Comparison of ENCODE assay signal across 11 mouse cellular contexts in genomic region chr3:57343837-57344607, GRCm38 (mm10). TPM values are rescaled to one million over a fixed set of nuclear protein-coding genes. Genes with fewer than 3 reads are reported as not detected.
DNase-seq lines count a peak whose midpoint lies in the region; ATAC-seq and TF ChIP-seq lines count a peak whose summit lies in the region.
"Had no signal": no experiment of that assay in that cellular context is flagged by ENCODE, and none has a peak within 500 bp of the region (broad histone marks: within the 10 kb centered on the region; RNA-seq: fewer than 3 reads in every experiment).

No protein-coding gene starts in this region.

- no peak overlapping the region for H3K4me3 ChIP-seq in heart, adult 2 months
- no peak overlapping the region for H3K4me3 ChIP-seq in hindbrain, embryonic 14.5 days (replicated peaks; ENCODE audit: low read length)
- H3K4me3 ChIP-seq: erythroblast, embryonic 14.5 days had no signal

- no peak for ATAC-seq in hindbrain, embryonic 14.5 days (ENCODE audit: low FRiP score)

- peaks cover 3% of the 10 kb centered on the region for H3K4me1 ChIP-seq in heart, adult 2 months (ENCODE audit: control insufficient read depth, insufficient read depth, low read length)
- H3K4me1 ChIP-seq in hindbrain, embryonic 14.5 days (replicated peaks; ENCODE audit: control insufficient read depth, insufficient read depth, low read length): no peaks in the 10 kb centered on the region

- no peak for TF ChIP-seq CTCF in heart, adult 2 months (IDR thresholded peaks at IDR 0.05)

- no peak for TF ChIP-seq POLR2A in heart, adult 2 months (IDR thresholded peaks at IDR 0.05; ENCODE audit: insufficient read depth, low read depth, low read length)

- no peaks in the 10 kb centered on the region for H3K79me2 ChIP-seq in heart, adult 2 months (replicated peaks; ENCODE audit: control insufficient read depth, insufficient read depth, low read length)

- no peak overlapping the region for H3K9ac ChIP-seq in heart, adult 2 months (ENCODE audit: low read depth, low read length)
- no peak overlapping the region for H3K9ac ChIP-seq in hindbrain, embryonic 14.5 days

- no peaks in the 10 kb centered on the region for H3K27me3 ChIP-seq in heart, adult 2 months (ENCODE audit: control insufficient read depth, insufficient read depth, low read length)
- H3K27me3 ChIP-seq in hindbrain, embryonic 14.5 days (ENCODE audit: control insufficient read depth, insufficient read depth, low read length): no peaks in the 10 kb centered on the region

- H3K9me3 ChIP-seq in hindbrain, embryonic 14.5 days (ENCODE audit: control insufficient read depth, low read length): no peaks in the 10 kb centered on the region

- WGBS in heart, adult 2 months: 37% methylated on average over 11 of the region's 11 CpGs
- 77% methylated on average over 11 of the region's 11 CpGs for WGBS in hindbrain, embryonic 14.5 days

- H3K27ac ChIP-seq in heart, adult 2 months: peak overlapping the region; percentile 40
- H3K27ac ChIP-seq in hindbrain, embryonic 14.5 days: no peak overlapping the region

- TF ChIP-seq EP300 in heart, adult 2 months (IDR thresholded peaks at IDR 0.05; ENCODE audit: insufficient read depth, low read depth, low read length): no peak

- no peak for DNase-seq in heart, adult 2 months
- no peak for DNase-seq in heart, postnatal 36 days
- peak; percentile 24 to 72 for DNase-seq in frontal cortex, postnatal 36 days (ENCODE audit: low spot score in 2 of 2)
- DNase-seq in liver: peak; percentile 20
- DNase-seq in right cerebral cortex, adult 2 months (ENCODE audit: low spot score in 2 of 2): peak; percentile 60 to 65
- no peak for DNase-seq in hindbrain, embryonic 14.5 days (ENCODE audit: low spot score)
- DNase-seq in ovary, postnatal 10 days (ENCODE audit: low spot score): no peak
- no peak for DNase-seq in embryo, embryonic 10 days (ENCODE audit: low spot score)
- DNase-seq: adrenal gland, postnatal 14 days; kidney, adult 18-20 months had no signal

- no peak overlapping the region for H3K4me2 ChIP-seq in hindbrain, embryonic 14.5 days (replicated peaks)

- intact Hi-C loops in heart, adult 2 months (cut with DNase I): loop anchor here (5.0 to 10.0 kb wide), 2 partner anchors 78 to 939 kb away; no protein-coding TSS in a partner anchor
- intact Hi-C loops in heart, postnatal 36 days (cut with DNase I): no loop called here

- H3K36me3 ChIP-seq in heart, adult 2 months (ENCODE audit: control insufficient read depth, insufficient read depth, low read length): no peaks in the 10 kb centered on the region; the same call in 1 of the 2 replicates
- H3K36me3 ChIP-seq in hindbrain, embryonic 14.5 days (replicated peaks; ENCODE audit: control insufficient read depth, insufficient read depth): no peaks in the 10 kb centered on the region

RNA-seq across cellular contexts. Expression of gene Tm4sf1, which starts 42.2 kb away (rescaled TPM):
- 10 to 100 TPM; 78.5 to 84.6 TPM for total RNA-seq in heart, adult 2 months (2021)
- 148 and 297 TPM in 2 replicates for polyA plus RNA-seq in heart, adult 2 months (2012; rRNA removed)
- 10 to 100 TPM; 93.9 to 95.5 TPM for total RNA-seq in heart, postnatal 36 days (2021)
- polyA plus RNA-seq in hindbrain, embryonic 14.5 days (2014; fragmentation: Nextera tagmentation; extraction: Ambion mirVana): 30.8 and 38.6 TPM in 2 replicates
- polyA plus RNA-seq: erythroblast, embryonic 14.5 days had no signal

Comparison
In these comparisons a context has a peak if more than half of its experiments do, and no peak if none do; other contexts are left out.
1. DNase-seq: peak in frontal cortex, postnatal 36 days (2 of 2), liver (single experiment) and right cerebral cortex, adult 2 months (2 of 2); none in heart, adult 2 months (0 of 2), heart, postnatal 36 days (0 of 2), hindbrain, embryonic 14.5 days (single experiment), ovary, postnatal 10 days (single experiment) and embryo, embryonic 10 days (single experiment).